Mouse (Mus musculus): ENCODE measurements at regions not wholly inside any gene's neighbourhood (a gene's known extent, or its start where the extent isn't known, plus 50 kb on each side); places are given as distances from the start of the nearest gene placed in this dataset.

DNA sequence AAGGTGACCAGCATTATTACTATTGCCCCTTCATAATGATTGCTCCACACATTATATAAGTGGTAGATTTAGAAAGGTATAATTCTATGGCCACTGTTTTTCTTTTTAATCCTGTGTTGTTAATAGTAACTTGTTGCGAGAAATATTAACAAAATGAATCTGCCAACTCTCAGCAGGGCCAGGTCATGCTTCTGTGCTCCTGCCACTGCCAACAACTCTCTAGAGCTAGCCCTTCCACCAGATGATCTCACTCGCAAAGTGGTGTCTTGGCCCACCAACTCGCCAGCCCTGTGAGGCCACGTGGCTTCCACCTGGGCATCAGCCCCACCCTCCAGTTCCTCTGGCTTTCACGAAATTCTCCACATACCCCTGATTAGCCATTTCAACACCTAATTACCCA is 197.1 kb downstream of the Gm11232 start:
- 95% methylated on average over 5 of the region's 5 CpGs for WGBS
- no peak overlapping the region for H3K27ac ChIP-seq (ENCODE audit: control insufficient read depth, insufficient read depth, low read length)
- no peaks in the 10 kb centered on the region for H3K4me1 ChIP-seq (replicated peaks; ENCODE audit: control insufficient read depth, insufficient read depth, low read length)
- DNase-seq, result no peak
- no peak for TF ChIP-seq CTCF (IDR thresholded peaks at IDR 0.05; ENCODE audit: borderline replicate concordance, control insufficient read depth, extremely low read depth, insufficient read depth, low read length, poor library complexity)
- no peak for TF ChIP-seq POLR2A (IDR thresholded peaks at IDR 0.05; ENCODE audit: control insufficient read depth, extremely low read depth, insufficient read depth, low read length, poor library complexity)
- H3K4me3 ChIP-seq (ENCODE audit: control insufficient read depth, insufficient read depth, low read length), result no peak overlapping the region
- no peaks in the 10 kb centered on the region for H3K27me3 ChIP-seq (ENCODE audit: control insufficient read depth, insufficient read depth, low read length)
- H3K36me3 ChIP-seq (ENCODE audit: control insufficient read depth, insufficient read depth, low read length), result no peaks in the 10 kb centered on the region

DNA sequence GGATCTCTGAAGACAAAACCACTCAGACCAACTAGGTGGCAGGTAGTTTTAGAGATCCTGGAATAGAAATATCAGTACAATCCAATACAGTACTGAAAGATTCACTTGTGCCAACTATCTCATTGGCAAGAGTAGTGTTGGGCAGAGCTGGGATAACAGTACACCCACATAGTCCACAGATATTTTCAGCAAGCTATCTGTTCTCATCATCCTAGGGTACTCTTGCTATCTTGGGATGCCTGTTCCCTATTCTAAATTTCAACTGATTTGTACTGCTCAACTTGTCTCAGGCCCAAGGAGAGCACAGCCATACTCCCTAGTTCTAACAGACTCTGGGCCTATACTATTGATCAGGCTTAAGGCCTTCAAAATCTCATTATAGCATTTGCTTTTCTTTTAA is 218.6 kb downstream of the Gm11232 start:
- Histone ChIP-seq H3K27me3 (ENCODE audit: control insufficient read depth, insufficient read depth, low read length) (no peaks in the 10 kb centered on the region), H3K4me3 (ENCODE audit: control insufficient read depth, insufficient read depth, low read length) (no peak overlapping the region)
- TF ChIP-seq CTCF (IDR thresholded peaks at IDR 0.05; ENCODE audit: borderline replicate concordance, control insufficient read depth, extremely low read depth, insufficient read depth, low read length, poor library complexity) (no peak), POLR2A (IDR thresholded peaks at IDR 0.05; ENCODE audit: control insufficient read depth, extremely low read depth, insufficient read depth, low read length, poor library complexity) (no peak)

DNA sequence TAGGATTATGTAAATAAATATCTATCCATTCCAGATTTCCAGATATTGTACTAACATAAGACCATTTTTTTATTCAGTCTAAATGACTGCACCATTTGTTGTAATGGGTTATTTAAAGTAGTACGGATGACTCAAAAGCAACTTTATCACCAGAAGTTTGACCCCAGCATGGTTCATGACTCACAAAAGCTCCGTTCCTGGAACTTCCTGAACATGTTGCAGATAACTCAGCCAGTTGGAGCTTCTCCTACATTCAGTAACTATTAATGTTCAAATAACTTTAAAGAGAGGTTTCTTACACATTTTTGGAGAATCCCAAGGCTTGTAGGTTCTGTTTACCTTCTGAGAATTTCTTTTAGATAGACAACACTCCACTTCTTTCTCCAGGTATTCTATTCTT is 219.8 kb downstream of the Gm11232 start:
- no peak for DNase-seq

More for the DNA sequence above, 218.6 kb downstream of the Gm11232 start:
- Histone ChIP-seq H3K36me3 (ENCODE audit: control insufficient read depth, insufficient read depth, low read length) (no peaks in the 10 kb centered on the region), H3K27ac (ENCODE audit: control insufficient read depth, insufficient read depth, low read length) (no peak overlapping the region), H3K4me1 (replicated peaks; ENCODE audit: control insufficient read depth, insufficient read depth, low read length) (no peaks in the 10 kb centered on the region)
- DNase-seq, result no peak

DNA sequence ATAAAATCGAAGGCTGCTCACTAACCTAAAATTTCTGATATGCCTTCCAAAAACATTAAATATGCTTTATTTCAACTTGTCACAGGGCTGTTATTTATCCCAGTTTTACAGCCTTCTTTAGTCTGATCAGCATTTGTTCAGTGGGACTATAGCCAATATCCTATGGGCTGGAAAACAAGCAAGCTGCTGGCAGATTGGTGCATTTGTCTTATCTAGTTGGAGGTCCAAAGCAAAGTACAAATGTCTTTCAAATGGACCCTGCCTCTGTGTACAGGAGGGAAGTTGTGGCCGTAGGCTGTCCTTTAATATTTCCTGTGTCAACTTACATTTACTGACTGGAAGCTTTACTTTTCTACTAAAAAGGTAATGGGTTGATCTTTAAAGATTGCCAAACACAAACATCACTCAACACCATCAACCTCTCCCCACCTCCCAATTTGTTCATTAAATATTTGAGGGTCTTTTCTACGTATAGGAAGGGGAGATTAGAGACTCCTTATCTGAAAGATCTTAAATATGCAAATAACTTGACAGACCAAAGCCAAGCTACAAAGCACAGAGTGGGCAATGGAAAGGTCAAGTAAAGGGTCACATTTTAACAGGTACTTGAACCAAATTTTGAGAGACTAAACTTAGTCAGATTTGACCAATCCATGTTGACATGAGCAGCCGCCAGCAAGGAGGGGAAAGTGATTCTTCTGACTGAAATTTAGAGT is 233.4 kb downstream of the Gm11232 start:
- Histone ChIP-seq H3K4me1 (replicated peaks; ENCODE audit: control insufficient read depth, insufficient read depth, low read length) (no peaks in the 10 kb centered on the region), H3K27ac (ENCODE audit: control insufficient read depth, insufficient read depth, low read length) (no peak overlapping the region), H3K4me3 (ENCODE audit: control insufficient read depth, insufficient read depth, low read length) (no peak overlapping the region), H3K36me3 (ENCODE audit: control insufficient read depth, insufficient read depth, low read length) (no peaks in the 10 kb centered on the region), H3K27me3 (ENCODE audit: control insufficient read depth, insufficient read depth, low read length) (no peaks in the 10 kb centered on the region)
- WGBS, result 77% methylated on average over 4 of the region's 4 CpGs
- DNase-seq, result no peak
- no peak for TF ChIP-seq POLR2A (IDR thresholded peaks at IDR 0.05; ENCODE audit: control insufficient read depth, extremely low read depth, insufficient read depth, low read length, poor library complexity)
- no peak for TF ChIP-seq CTCF (IDR thresholded peaks at IDR 0.05; ENCODE audit: borderline replicate concordance, control insufficient read depth, extremely low read depth, insufficient read depth, low read length, poor library complexity)

More for the DNA sequence above, 219.8 kb downstream of the Gm11232 start:
- H3K4me3 ChIP-seq (ENCODE audit: control insufficient read depth, insufficient read depth, low read length), result no peak overlapping the region
- H3K4me1 ChIP-seq (replicated peaks; ENCODE audit: control insufficient read depth, insufficient read depth, low read length), result no peaks in the 10 kb centered on the region
- 87% methylated on average over 2 of the region's 2 CpGs for WGBS
- TF ChIP-seq POLR2A (IDR thresholded peaks at IDR 0.05; ENCODE audit: control insufficient read depth, extremely low read depth, insufficient read depth, low read length, poor library complexity) (no peak), CTCF (IDR thresholded peaks at IDR 0.05; ENCODE audit: borderline replicate concordance, control insufficient read depth, extremely low read depth, insufficient read depth, low read length, poor library complexity) (no peak)
- no peaks in the 10 kb centered on the region for H3K27me3 ChIP-seq (ENCODE audit: control insufficient read depth, insufficient read depth, low read length)
- H3K36me3 ChIP-seq (ENCODE audit: control insufficient read depth, insufficient read depth, low read length), result no peaks in the 10 kb centered on the region
- no peak overlapping the region for H3K27ac ChIP-seq (ENCODE audit: control insufficient read depth, insufficient read depth, low read length)

DNA sequence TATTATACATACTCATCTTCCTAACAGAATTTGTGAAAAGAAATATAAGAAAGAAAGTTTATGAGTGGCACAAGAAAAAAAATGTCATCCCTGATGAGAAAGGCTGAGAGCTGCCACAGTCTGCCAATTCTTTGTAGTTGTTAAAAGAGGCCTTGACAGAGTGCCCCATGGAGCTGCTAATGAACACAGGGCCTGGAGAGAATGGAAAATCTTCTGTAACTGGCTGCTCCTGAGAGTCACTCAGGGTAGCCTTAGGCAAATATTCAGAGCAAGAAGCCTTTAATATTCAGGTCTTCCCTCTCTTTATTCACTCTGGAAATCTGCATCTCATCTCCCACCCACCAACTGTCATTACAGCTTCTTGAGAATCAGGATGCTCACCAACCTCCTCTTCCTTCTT is 237.0 kb downstream of the Gm11232 start:
- H3K36me3 ChIP-seq (ENCODE audit: control insufficient read depth, insufficient read depth, low read length), result no peaks in the 10 kb centered on the region
- H3K27ac ChIP-seq (ENCODE audit: control insufficient read depth, insufficient read depth, low read length), result no peak overlapping the region
- H3K4me1 ChIP-seq (replicated peaks; ENCODE audit: control insufficient read depth, insufficient read depth, low read length), result no peaks in the 10 kb centered on the region
- no peak for DNase-seq
- no peak overlapping the region for H3K4me3 ChIP-seq (ENCODE audit: control insufficient read depth, insufficient read depth, low read length)
- TF ChIP-seq CTCF (IDR thresholded peaks at IDR 0.05; ENCODE audit: borderline replicate concordance, control insufficient read depth, extremely low read depth, insufficient read depth, low read length, poor library complexity), result no peak
- TF ChIP-seq POLR2A (IDR thresholded peaks at IDR 0.05; ENCODE audit: control insufficient read depth, extremely low read depth, insufficient read depth, low read length, poor library complexity), result no peak
- H3K27me3 ChIP-seq (ENCODE audit: control insufficient read depth, insufficient read depth, low read length), result no peaks in the 10 kb centered on the region

DNA sequence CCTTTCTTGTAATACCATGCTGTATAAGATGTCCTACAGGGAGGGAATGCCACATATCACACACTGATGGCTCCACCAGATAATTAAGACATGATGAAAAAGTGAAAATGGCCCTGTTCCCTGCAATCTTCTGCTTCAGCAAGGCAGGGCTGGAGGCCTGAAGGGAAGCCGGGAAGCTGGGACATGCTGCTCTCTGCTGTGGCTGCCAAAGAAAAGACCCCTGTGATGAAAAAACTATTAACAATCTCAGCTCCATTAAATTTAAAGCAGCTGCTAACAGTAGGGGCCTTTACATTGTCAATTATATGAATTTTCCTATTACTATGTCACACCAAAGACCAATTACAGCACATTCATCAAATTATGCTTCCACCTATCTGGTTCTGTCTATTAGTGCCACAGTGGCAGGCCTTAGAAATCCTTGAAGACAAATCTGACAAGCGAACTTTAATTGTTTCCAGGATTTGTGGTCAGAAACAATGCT is 239.8 kb downstream of the Gm11232 start:
- H3K36me3 ChIP-seq (ENCODE audit: control insufficient read depth, insufficient read depth, low read length), result no peaks in the 10 kb centered on the region
- no peak overlapping the region for H3K4me3 ChIP-seq (ENCODE audit: control insufficient read depth, insufficient read depth, low read length)
- 92% methylated on average over 2 of the region's 2 CpGs for WGBS
- no peaks in the 10 kb centered on the region for H3K27me3 ChIP-seq (ENCODE audit: control insufficient read depth, insufficient read depth, low read length)
- H3K27ac ChIP-seq (ENCODE audit: control insufficient read depth, insufficient read depth, low read length), result no peak overlapping the region
- no peaks in the 10 kb centered on the region for H3K4me1 ChIP-seq (replicated peaks; ENCODE audit: control insufficient read depth, insufficient read depth, low read length)
- TF ChIP-seq CTCF (IDR thresholded peaks at IDR 0.05; ENCODE audit: borderline replicate concordance, control insufficient read depth, extremely low read depth, insufficient read depth, low read length, poor library complexity), result no peak
- no peak for TF ChIP-seq POLR2A (IDR thresholded peaks at IDR 0.05; ENCODE audit: control insufficient read depth, extremely low read depth, insufficient read depth, low read length, poor library complexity)
- no peak for DNase-seq

DNA sequence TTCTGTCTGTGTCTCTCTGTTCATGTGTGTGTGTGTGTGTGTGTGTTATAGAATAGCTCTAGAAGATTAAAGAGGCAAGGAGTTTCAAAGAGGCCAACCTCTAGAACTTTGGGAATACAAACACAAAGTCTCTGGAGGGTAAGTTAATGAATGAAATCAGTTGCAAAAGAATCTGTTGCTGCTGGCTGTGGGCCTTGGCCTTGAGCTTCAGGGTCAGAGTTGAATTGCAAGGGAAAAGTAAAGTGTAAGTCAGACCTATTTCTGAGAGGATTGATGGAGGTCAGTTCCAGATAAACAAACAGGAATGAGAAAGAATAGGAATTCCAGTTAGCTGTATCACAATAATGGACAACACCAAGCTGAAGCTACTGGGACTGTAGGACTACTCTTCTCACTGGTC is 250.9 kb downstream of the Gm11232 start:
- H3K27ac ChIP-seq (ENCODE audit: control insufficient read depth, insufficient read depth, low read length), result no peak overlapping the region
- no peak for TF ChIP-seq CTCF (IDR thresholded peaks at IDR 0.05; ENCODE audit: borderline replicate concordance, control insufficient read depth, extremely low read depth, insufficient read depth, low read length, poor library complexity)
- no peak for TF ChIP-seq POLR2A (IDR thresholded peaks at IDR 0.05; ENCODE audit: control insufficient read depth, extremely low read depth, insufficient read depth, low read length, poor library complexity)
- H3K36me3 ChIP-seq (ENCODE audit: control insufficient read depth, insufficient read depth, low read length), result no peaks in the 10 kb centered on the region
- no peaks in the 10 kb centered on the region for H3K27me3 ChIP-seq (ENCODE audit: control insufficient read depth, insufficient read depth, low read length)
- H3K4me1 ChIP-seq (replicated peaks; ENCODE audit: control insufficient read depth, insufficient read depth, low read length), result no peaks in the 10 kb centered on the region
- DNase-seq, result no peak
- H3K4me3 ChIP-seq (ENCODE audit: control insufficient read depth, insufficient read depth, low read length), result no peak overlapping the region

All from thymus, adult 2 months (tissue).